Mouse (Mus musculus): ENCODE measurements around the gene Gm12216.

DNA sequence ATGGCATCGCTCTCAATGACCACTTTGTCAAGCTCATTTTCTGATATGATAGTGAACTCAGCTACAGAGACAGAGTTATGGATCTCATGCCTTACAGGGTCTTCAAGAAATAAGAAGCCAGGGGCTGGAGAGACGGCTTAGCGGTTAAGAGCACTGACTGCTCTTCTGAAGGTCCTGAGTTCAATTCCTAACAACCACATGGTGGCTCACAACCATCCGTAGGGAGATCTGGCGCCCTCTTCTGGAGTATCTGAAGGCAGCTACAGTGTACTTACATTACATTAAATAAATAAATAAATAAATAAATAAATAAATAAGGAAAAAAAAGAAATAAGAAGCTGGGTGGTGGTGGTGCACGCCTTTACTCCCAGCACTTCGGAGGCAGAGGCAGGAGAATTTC lies 125.2 kb downstream of the Gm12216 start:
- TF ChIP-seq CTCF (IDR thresholded peaks at IDR 0.05; ENCODE audit: low read depth) = peak; percentile 41
- TF ChIP-seq EP300 (IDR thresholded peaks at IDR 0.05; ENCODE audit: low read depth) = no peak
